Mouse (Mus musculus) neutrophil, adult 83 days (primary cell): ENCODE measurements around the gene Tas2r140. TPM values are rescaled to one million over a fixed set of nuclear protein-coding genes. Genes with fewer than 3 reads are reported as not detected.

Experiments used
- total RNA-seq, 2 experiments: library from RNA; stranded (reverse); gene quantifications; one replicate each; pipeline ENCODE4 v1.2.4; 2023

The Tas2r140 gene
- total RNA-seq = not detected

DNA sequence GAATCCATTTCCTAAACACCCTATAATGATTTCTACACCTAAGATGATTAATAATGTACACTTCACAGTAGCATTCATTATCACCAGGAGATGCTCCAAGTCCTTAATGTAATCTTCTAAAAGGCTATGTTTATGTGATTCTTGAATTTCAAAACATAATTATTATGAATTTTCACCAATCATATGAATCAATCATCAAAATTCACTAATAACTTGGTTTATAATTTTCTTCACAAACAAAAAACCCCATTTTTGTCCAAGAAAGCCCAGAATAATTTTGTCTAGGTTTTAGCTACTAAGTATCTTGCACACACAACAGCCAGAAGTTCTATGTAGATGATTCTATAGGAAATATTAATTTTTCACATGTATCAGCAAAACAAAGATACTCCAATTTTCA, at the start of gene Tas2r140:
Tas2r140 (minus strand) TSS at position 101 of the 400 bp plus-strand sequence.

DNA sequence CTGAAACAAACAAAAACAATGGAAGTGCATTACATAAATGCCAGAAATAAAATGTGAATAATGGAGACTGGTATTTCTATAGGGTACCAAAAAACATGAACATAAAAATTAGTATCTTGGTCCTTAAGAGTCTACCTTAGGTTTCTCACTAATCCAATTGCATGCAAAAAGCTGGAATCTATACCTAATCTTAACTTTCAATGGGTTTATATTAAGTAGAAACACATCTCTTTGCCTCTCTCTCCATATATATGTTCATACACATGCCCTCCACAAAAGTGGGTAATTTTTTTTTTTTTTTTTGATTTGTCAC, 48.9 kb upstream of the Tas2r140 start, which contains the start of gene Smim10l1:
Smim10l1 (plus strand) TSS at position 301 of the 313 bp plus-strand sequence.

DNA sequence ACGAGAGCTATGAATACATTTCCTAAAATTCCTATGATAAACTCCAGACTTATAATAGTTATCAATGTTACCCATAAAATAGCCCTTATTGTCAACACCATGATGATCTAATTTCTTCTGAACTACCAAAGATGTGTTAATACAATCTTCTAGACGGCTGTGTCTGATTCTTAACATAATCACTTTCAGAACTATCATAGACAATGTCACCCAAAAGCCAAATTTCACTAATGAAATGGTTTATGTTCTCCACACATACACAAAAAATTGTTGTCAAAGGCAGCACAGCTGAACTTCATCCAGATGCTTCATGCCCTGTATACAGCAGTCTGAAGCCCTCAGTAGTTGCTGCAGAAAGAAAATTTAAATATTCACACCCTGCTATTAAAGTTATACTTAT, 18.6 kb downstream of the Tas2r140 start, which contains the start of gene Tas2r103:
Tas2r103 (minus strand) TSS at position 101 of the 400 bp plus-strand sequence.

Other genes starting within 250 kb of the Tas2r140 start
- not detected for gene Tas2r123, start 208.7 kb downstream of the Tas2r140 start, total RNA-seq
- not detected for gene Tas2r116, start 200.4 kb downstream of the Tas2r140 start, total RNA-seq
- gene Tas2r110, start 187.8 kb downstream of the Tas2r140 start, total RNA-seq = not detected
- not detected for gene Tas2r113, start 162.8 kb downstream of the Tas2r140 start, total RNA-seq
- not detected for gene Tas2r125, start 146.2 kb downstream of the Tas2r140 start, total RNA-seq
- not detected for gene Tas2r129, start 104.7 kb downstream of the Tas2r140 start, total RNA-seq
- not detected for gene Tas2r131, start 97.9 kb downstream of the Tas2r140 start, total RNA-seq
- not detected for gene Tas2r109, start 74.9 kb downstream of the Tas2r140 start, total RNA-seq
- not detected for gene Tas2r103, start 18.7 kb downstream of the Tas2r140 start, total RNA-seq
- 1 to 10 TPM; 7.3 to 8.7 TPM for gene Smim10l1, start 49.1 kb upstream of the Tas2r140 start, total RNA-seq
- not detected for gene 5530400C23Rik, start 236.4 kb upstream of the Tas2r140 start, total RNA-seq